Mouse (Mus musculus): ENCODE data around the gene Krt86. TPM values are rescaled to one million over a fixed set of nuclear protein-coding genes. Genes with fewer than 3 reads are reported as not detected.

The Krt86 gene
- polyA plus RNA-seq, 1 experiment from 2014 or later: not detected

- Histone ChIP-seq H3K4me1 (ENCODE audit: control insufficient read depth, insufficient read depth, low read length) (peaks cover 9% of the 10 kb centered on the region; the same call in 1 of the 2 replicates), H3K9ac (ENCODE audit: low read depth, low read length) (no peak overlapping the region), H3K27ac (ENCODE audit: low read depth, low read length) (no peak overlapping the region), H3K4me3 (ENCODE audit: low read length) (no peak overlapping the region), H3K4me2 (replicated peaks; ENCODE audit: low read depth, low read length) (no peak overlapping the region), H3K9me3 (ENCODE audit: control insufficient read depth, low read length) (no peaks in the 10 kb centered on the region), H3K36me3 (ENCODE audit: control insufficient read depth, insufficient read depth, low read length) (no peaks in the 10 kb centered on the region), H3K27me3 (ENCODE audit: control insufficient read depth, insufficient read depth, low read length) (no peaks in the 10 kb centered on the region)
- 46% methylated on average over 1 of the region's 1 CpGs for WGBS
- peak; percentile 13; the same call in 1 of the 2 replicates for ATAC-seq (ENCODE audit: low FRiP score, low TSS enrichment)
These were observed 10.4 kb downstream of the Krt86 start for GRCm38 (mm10) chr15:101483646-101484045.

DNA sequence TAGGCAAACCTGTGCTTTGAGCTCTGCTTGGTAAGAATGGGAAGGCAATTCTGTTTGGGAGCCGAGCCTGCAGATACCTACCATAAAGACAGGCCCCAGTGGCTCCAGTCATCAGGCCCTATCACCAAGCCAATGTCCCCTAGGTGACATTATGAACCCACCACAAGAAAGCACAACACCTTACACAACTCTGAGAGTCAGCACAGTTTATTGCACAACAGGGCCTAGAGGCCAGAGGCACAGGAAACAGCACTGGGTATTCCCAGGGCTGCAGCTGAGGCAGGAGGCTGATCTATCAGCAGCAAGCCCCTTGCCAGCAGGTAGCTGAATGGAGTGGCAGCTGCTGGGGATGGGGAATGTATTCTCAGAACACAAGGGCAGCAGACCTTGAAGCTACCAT is 11.7 kb downstream of the Krt86 start:
- no peak overlapping the region for H3K4me2 ChIP-seq (replicated peaks; ENCODE audit: low read depth, low read length)
- ATAC-seq (ENCODE audit: low FRiP score, low TSS enrichment): no peak
- H3K36me3 ChIP-seq (ENCODE audit: control insufficient read depth, insufficient read depth, low read length): no peaks in the 10 kb centered on the region
- no peak overlapping the region for H3K9ac ChIP-seq (ENCODE audit: low read depth, low read length)
- H3K4me3 ChIP-seq (ENCODE audit: low read length): no peak overlapping the region
- H3K4me1 ChIP-seq (ENCODE audit: control insufficient read depth, insufficient read depth, low read length): 0 out of 2 replicates have a peak, but pooled peaks cover 2% of the 10 kb centered on the region
- WGBS: 33% methylated on average over 1 of the region's 1 CpGs
- no peaks in the 10 kb centered on the region for H3K27me3 ChIP-seq (ENCODE audit: control insufficient read depth, insufficient read depth, low read length)
- H3K9me3 ChIP-seq (ENCODE audit: control insufficient read depth, low read length): no peaks in the 10 kb centered on the region
- H3K27ac ChIP-seq (ENCODE audit: low read depth, low read length): no peak overlapping the region

DNA sequence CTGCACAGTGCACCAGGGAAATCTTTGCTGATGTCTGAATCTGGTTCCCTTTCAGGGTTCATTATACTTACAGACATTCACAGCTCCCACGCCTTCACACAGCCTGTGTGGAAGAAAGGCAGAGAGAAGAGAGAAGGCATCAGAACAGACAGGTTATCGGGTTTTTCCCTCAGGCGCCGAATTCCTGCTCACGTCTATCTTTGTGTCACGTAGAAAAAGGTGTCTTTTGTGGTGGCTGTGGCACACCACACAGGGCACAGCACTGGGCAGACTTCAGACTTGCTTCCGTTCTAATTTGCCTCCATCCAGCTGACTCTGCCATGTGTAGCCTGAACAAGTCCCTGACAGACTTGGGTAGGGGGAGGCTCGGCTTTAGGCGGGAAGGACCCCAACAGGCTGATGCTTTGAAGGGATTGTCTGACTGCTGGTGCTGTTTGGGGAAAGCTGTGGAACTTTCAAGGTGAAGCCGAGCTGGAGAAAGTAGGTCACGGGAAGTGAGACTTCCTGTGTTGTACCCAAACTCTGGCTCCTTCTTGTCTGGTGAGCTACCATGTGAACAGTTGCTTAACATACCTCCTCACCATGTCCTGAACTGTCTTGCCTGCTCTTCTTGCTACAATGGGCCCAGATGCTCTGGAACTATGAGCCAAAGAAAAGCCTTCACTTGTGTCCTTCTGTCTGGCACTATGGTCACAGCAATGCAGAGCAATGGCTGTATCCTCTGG is 12.8 kb downstream of the Krt86 start:
- no peak overlapping the region for H3K4me2 ChIP-seq (replicated peaks; ENCODE audit: low read depth, low read length)
- no peak overlapping the region for H3K9ac ChIP-seq (ENCODE audit: low read depth, low read length)
- no peak for ATAC-seq (ENCODE audit: low FRiP score, low TSS enrichment)
- H3K4me3 ChIP-seq (ENCODE audit: low read length): no peak overlapping the region
- H3K27me3 ChIP-seq (ENCODE audit: control insufficient read depth, insufficient read depth, low read length): no peaks in the 10 kb centered on the region
- H3K27ac ChIP-seq (ENCODE audit: low read depth, low read length): no peak overlapping the region
- H3K9me3 ChIP-seq (ENCODE audit: control insufficient read depth, low read length): no peaks in the 10 kb centered on the region
- 84% methylated on average over 11 of the region's 11 CpGs for WGBS
- H3K4me1 ChIP-seq (ENCODE audit: control insufficient read depth, insufficient read depth, low read length): 0 out of 2 replicates have a peak, but pooled peaks cover 2% of the 10 kb centered on the region
- no peaks in the 10 kb centered on the region for H3K36me3 ChIP-seq (ENCODE audit: control insufficient read depth, insufficient read depth, low read length)

- Histone ChIP-seq H3K4me2 (replicated peaks; ENCODE audit: low read depth, low read length) (no peak within 1 kb of the TSS), H3K4me3 (ENCODE audit: low read length) (no peak within 1 kb of the TSS), H3K9me3 (ENCODE audit: control insufficient read depth, low read length) (no peaks in the 10 kb centered on the region), H3K27ac (ENCODE audit: low read depth, low read length) (no peak within 1 kb of the TSS), H3K4me1 (ENCODE audit: control insufficient read depth, insufficient read depth, low read length) (no peaks in the 10 kb centered on the region), H3K36me3 (ENCODE audit: control insufficient read depth, insufficient read depth, low read length) (no peaks in the 10 kb centered on the region), H3K27me3 (ENCODE audit: control insufficient read depth, insufficient read depth, low read length) (no peaks in the 10 kb centered on the region), H3K9ac (ENCODE audit: low read depth, low read length) (no peak within 1 kb of the TSS)
- 43% methylated on average over 6 of the region's 6 CpGs for WGBS
- no peak for ATAC-seq (ENCODE audit: low FRiP score, low TSS enrichment)
These were observed 18.2 kb downstream of the Krt86 start, which contains the start of gene Krt83 for GRCm38 (mm10) chr15:101491431-101491830. Krt83 (minus strand) TSS chr15:101491512.

DNA sequence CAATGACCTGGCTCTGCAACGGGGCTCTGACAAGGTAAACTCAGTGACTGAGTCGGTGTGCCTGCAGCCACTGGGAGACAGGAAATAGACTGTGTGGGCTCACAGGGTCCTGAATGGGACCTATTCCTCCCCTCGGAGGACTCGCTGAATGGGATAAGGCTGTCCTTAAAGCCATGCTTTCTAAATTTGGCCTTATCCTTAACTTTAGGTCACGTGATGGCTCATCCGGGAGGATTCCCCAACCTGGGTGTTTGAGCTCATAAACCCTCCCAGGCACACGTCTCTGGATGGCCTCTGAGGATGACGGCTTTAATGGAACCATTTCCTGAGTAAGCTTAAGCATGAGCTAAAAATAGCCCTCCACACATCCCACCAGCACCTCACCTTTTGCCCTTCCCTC is 19.4 kb downstream of the Krt86 start:
- 24% methylated on average over 8 of the region's 8 CpGs for WGBS
- H3K4me2 ChIP-seq (replicated peaks; ENCODE audit: low read depth, low read length): no peak overlapping the region
- H3K9ac ChIP-seq (ENCODE audit: low read depth, low read length): no peak overlapping the region
- H3K9me3 ChIP-seq (ENCODE audit: control insufficient read depth, low read length): no peaks in the 10 kb centered on the region
- H3K27me3 ChIP-seq (ENCODE audit: control insufficient read depth, insufficient read depth, low read length): no peaks in the 10 kb centered on the region
- no peak overlapping the region for H3K4me3 ChIP-seq (ENCODE audit: low read length)
- no peak for ATAC-seq (ENCODE audit: low FRiP score, low TSS enrichment)
- no peak overlapping the region for H3K27ac ChIP-seq (ENCODE audit: low read depth, low read length)
- no peaks in the 10 kb centered on the region for H3K36me3 ChIP-seq (ENCODE audit: control insufficient read depth, insufficient read depth, low read length)
- H3K4me1 ChIP-seq (ENCODE audit: control insufficient read depth, insufficient read depth, low read length): no peaks in the 10 kb centered on the region

DNA sequence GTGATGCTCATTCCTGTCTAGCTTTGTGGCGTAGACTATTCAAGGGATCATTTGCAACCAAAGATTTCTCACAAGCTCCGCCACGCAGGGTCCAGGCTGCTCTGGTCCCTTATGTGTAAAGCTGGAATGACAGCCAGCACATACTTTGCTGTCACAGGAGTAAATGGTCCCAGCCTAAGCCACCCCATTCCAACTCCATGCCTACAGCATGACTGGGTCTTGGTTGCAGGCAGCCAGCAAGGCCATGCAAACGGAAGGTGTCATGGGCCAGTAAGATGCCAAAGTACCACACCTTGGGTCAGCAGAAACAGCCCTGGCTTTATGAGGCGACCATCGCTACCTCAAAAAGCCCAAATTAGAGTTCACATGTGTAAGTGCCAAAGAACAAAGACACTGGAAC is 20.4 kb downstream of the Krt86 start:
- no peaks in the 10 kb centered on the region for H3K36me3 ChIP-seq (ENCODE audit: control insufficient read depth, insufficient read depth, low read length)
- no peaks in the 10 kb centered on the region for H3K9me3 ChIP-seq (ENCODE audit: control insufficient read depth, low read length)
- no peak overlapping the region for H3K4me2 ChIP-seq (replicated peaks; ENCODE audit: low read depth, low read length)
- no peak overlapping the region for H3K9ac ChIP-seq (ENCODE audit: low read depth, low read length)
- WGBS: 93% methylated on average over 6 of the region's 6 CpGs
- no peak for ATAC-seq (ENCODE audit: low FRiP score, low TSS enrichment)
- H3K4me3 ChIP-seq (ENCODE audit: low read length): no peak overlapping the region
- H3K27me3 ChIP-seq (ENCODE audit: control insufficient read depth, insufficient read depth, low read length): no peaks in the 10 kb centered on the region
- no peak overlapping the region for H3K27ac ChIP-seq (ENCODE audit: low read depth, low read length)
- no peaks in the 10 kb centered on the region for H3K4me1 ChIP-seq (ENCODE audit: control insufficient read depth, insufficient read depth, low read length)

GRCm38 (mm10) chr15:101494203-101494602 is 20.9 kb downstream of the Krt86 start:
- 54% methylated on average over 1 of the region's 1 CpGs for WGBS
- Histone ChIP-seq H3K9me3 (ENCODE audit: control insufficient read depth, low read length) (no peaks in the 10 kb centered on the region), H3K4me1 (ENCODE audit: control insufficient read depth, insufficient read depth, low read length) (no peaks in the 10 kb centered on the region), H3K27ac (ENCODE audit: low read depth, low read length) (no peak overlapping the region), H3K27me3 (ENCODE audit: control insufficient read depth, insufficient read depth, low read length) (no peaks in the 10 kb centered on the region), H3K9ac (ENCODE audit: low read depth, low read length) (no peak overlapping the region), H3K4me3 (ENCODE audit: low read length) (no peak overlapping the region), H3K36me3 (ENCODE audit: control insufficient read depth, insufficient read depth, low read length) (no peaks in the 10 kb centered on the region), H3K4me2 (replicated peaks; ENCODE audit: low read depth, low read length) (no peak overlapping the region)
- no peak for ATAC-seq (ENCODE audit: low FRiP score, low TSS enrichment)

DNA sequence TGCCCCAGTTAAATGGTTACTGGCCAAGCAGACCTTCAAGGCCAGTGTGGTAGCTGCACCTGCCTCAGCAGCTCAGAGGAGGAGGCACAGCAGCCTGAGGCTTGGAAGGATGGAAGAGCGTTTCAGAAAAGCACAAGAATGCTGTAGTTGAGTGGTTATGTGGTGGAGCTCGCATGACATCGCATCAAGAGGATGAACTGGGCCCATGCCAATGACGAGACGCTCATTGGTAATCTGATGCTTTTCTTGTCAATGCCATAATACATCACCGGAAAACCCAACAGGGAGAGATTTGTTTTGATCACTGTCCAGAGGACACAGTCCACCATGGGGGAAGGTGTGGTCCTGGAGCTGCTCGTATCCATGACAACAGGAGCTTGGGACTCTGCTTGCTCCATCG is 22.0 kb downstream of the Krt86 start:
- H3K4me3 ChIP-seq (ENCODE audit: low read length): no peak overlapping the region
- 70% methylated on average over 8 of the region's 8 CpGs for WGBS
- no peak for ATAC-seq (ENCODE audit: low FRiP score, low TSS enrichment)

GRCm38 (mm10) chr15:101497181-101497580 is 23.9 kb downstream of the Krt86 start:
- Histone ChIP-seq H3K27me3 (ENCODE audit: control insufficient read depth, insufficient read depth, low read length) (no peaks in the 10 kb centered on the region), H3K27ac (ENCODE audit: low read depth, low read length) (no peak overlapping the region), H3K4me1 (ENCODE audit: control insufficient read depth, insufficient read depth, low read length) (no peaks in the 10 kb centered on the region), H3K9me3 (ENCODE audit: control insufficient read depth, low read length) (no peaks in the 10 kb centered on the region), H3K36me3 (ENCODE audit: control insufficient read depth, insufficient read depth, low read length) (no peaks in the 10 kb centered on the region), H3K4me2 (replicated peaks; ENCODE audit: low read depth, low read length) (no peak overlapping the region), H3K9ac (ENCODE audit: low read depth, low read length) (no peak overlapping the region), H3K4me3 (ENCODE audit: low read length) (no peak overlapping the region)
- WGBS: 81% methylated on average over 2 of the region's 2 CpGs
- ATAC-seq (ENCODE audit: low FRiP score, low TSS enrichment): no peak

More for the DNA sequence above, 22.0 kb downstream of the Krt86 start:
- Histone ChIP-seq H3K4me1 (ENCODE audit: control insufficient read depth, insufficient read depth, low read length) (no peaks in the 10 kb centered on the region), H3K27me3 (ENCODE audit: control insufficient read depth, insufficient read depth, low read length) (no peaks in the 10 kb centered on the region), H3K4me2 (replicated peaks; ENCODE audit: low read depth, low read length) (no peak overlapping the region), H3K27ac (ENCODE audit: low read depth, low read length) (no peak overlapping the region), H3K9ac (ENCODE audit: low read depth, low read length) (no peak overlapping the region), H3K36me3 (ENCODE audit: control insufficient read depth, insufficient read depth, low read length) (no peaks in the 10 kb centered on the region), H3K9me3 (ENCODE audit: control insufficient read depth, low read length) (no peaks in the 10 kb centered on the region)

All from kidney, embryonic 14.5 days (tissue).